Mouse (Mus musculus): ENCODE results near the gene Ptk7.
A peak's percentile ranks its signal among the peaks of the same experiment; 100 is the strongest.

DNA sequence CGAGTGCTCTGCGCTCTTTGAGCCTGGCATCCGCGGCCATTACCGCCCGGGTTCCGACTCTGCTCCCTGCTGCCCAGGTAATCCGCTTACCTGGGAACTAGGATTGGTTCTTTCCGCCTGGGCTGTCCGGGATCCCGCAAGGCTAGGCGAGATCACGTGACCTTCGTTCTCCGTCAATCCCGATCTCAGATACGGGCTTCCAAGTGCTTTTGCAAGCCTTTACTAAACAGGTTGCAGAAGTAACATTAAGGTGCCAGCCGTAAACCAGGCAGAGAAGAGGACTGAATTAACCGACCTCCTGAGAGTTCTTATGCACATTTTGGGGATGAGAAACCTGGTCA is 17.0 kb upstream of the Ptk7 start:
- TF ChIP-seq CTCF (conservative IDR thresholded peaks at IDR 0.05 in 1 of 2, IDR thresholded peaks at IDR 0.05 in 1 of 2; ENCODE audit: low read depth in 2 of 2, low read length in 2 of 2) (no peak), E2F4 (IDR thresholded peaks at IDR 0.05; ENCODE audit: insufficient replicate concordance, low read depth, low read length) (0 out of 2 replicates have a peak, but pooled peaks have one; percentile 34), MYC (IDR thresholded peaks at IDR 0.05; ENCODE audit: low read depth, low read length) (no peak), MXI1 (IDR thresholded peaks at IDR 0.05; ENCODE audit: low read depth, low read length) (peak; percentile 70), RAD21 (IDR thresholded peaks at IDR 0.05; ENCODE audit: low read depth, low read length) (no peak), USF2 (conservative IDR thresholded peaks at IDR 0.05; ENCODE audit: low read depth, low read length) (peak; percentile 89)
